Mouse (Mus musculus) mesoderm, embryonic 11.5 days (tissue): ENCODE data around the gene Wfdc3.
A peak's percentile ranks its signal among the peaks of the same experiment; 100 is the strongest.

Experiments used
- DNase-seq: peaks from one replicate; pipeline ENCODE4 v3.0.0-alpha.2; 2012; ENCODE audit warnings: low read depth, low spot score

The Wfdc3 gene

DNA sequence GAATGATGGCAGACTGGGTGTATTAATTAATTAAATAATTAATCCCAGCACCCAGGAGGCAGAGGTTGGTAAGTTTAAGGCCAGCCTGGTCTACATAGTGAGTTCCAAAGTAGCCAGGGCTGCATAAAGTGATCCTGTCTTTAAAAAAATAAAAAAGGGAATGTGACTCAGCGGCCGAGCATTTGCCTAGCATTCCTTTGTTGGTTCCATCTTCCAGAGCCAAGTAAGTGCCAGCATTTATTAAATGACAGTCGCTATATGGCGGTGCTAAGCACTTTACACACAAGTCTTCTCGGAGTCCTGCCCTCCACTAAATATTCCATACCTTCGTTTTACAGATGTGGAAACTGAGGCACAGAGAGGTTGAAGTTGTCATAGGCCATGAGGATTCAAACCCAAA, 30.4 kb upstream of the Wfdc3 start:
- DNase-seq, result no peak

DNA sequence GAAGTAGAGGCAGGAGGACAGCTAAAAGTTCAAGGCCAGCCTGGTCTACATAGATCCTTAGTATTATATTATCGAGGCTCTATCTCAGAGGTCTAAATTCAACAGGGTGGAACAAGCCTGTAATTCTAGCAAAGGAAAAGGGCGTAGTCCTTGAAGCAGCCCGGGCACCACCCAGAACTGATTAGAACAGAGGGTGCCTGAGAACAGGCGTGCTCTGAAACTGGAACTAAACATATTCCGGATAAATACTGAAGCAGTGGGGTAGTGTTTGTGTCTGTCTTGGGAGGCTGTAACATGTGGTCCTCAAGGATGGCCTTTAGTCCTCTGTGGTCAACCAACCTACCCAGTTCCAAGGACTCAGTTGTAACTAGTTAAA, 28.2 kb upstream of the Wfdc3 start:
- no peak for DNase-seq

DNA sequence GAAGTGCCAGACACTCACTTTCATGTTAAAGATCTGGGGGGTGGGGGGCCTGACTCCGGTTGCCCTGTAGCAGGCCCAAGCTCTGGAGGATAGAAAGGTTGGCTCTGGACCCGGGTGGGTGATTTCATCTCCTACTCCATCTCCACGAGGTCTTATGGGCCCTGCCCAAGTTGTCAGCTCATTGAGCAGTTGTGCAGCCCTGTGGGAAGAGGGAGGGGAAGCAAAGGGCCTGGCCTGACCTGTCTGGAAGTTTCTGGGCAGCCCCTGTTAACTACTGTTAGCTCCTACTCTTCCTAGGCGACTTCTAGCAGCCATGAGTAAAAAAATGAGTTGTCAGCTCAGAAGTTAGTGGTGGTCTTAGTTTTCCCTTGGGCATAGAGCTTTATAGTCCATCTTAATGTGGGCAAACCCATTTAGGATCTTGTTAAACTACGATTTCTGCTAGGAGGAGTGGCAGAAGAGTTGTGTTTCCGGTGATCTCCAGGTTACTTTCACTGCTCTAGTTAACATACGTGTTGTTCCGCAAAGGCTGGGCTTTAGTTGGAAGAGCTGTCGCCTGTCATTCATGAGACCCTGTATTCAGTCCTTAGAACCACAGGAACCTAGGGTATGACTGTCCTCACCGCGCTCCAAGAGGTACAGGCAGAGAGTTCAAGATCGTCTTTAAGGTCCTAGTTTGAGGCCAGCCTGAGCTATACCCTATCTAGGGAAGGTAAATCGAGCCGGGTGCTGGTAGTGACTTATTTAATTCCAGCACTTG, 27.7 kb upstream of the Wfdc3 start:
- DNase-seq, result no peak

DNA sequence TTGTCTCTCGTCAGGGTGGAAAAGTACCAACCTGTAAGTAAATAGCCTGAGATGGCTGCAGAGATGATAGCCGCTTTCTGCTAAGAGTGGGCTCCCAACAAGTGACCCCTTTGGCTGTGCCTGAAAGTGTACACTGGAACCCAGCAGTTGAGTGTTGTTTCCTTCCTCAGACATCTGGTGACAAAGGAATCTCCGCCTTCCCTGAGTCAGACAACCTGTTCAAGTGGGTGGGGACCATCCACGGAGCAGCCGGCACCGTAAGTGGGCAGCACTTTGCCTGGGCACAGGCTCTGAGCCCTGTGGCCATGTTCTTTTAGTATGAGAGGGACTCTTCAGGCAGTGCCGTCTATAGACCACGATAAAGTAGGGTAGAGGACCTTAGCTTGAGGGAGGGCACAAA, 25.4 kb upstream of the Wfdc3 start:
- DNase-seq, result no peak

DNA sequence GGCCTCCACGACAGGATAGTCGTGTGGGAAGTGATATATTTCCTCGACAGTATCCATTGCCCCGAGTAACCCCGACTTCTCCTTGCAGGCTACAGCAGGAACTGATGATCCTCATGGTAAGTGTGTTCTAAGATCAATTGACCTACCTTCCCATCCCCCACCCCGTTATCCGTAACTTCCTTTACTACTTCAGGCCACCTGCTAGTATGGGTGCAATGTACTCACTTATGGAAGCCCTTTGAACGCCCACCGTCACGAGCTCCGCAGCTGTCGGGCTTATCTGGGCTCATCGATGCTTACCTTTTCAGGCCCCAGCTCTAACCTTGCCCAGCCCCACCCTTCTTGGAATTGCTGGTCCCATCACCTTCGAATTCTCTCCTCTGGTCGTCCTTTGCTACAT, 24.5 kb upstream of the Wfdc3 start:
- no peak for DNase-seq

DNA sequence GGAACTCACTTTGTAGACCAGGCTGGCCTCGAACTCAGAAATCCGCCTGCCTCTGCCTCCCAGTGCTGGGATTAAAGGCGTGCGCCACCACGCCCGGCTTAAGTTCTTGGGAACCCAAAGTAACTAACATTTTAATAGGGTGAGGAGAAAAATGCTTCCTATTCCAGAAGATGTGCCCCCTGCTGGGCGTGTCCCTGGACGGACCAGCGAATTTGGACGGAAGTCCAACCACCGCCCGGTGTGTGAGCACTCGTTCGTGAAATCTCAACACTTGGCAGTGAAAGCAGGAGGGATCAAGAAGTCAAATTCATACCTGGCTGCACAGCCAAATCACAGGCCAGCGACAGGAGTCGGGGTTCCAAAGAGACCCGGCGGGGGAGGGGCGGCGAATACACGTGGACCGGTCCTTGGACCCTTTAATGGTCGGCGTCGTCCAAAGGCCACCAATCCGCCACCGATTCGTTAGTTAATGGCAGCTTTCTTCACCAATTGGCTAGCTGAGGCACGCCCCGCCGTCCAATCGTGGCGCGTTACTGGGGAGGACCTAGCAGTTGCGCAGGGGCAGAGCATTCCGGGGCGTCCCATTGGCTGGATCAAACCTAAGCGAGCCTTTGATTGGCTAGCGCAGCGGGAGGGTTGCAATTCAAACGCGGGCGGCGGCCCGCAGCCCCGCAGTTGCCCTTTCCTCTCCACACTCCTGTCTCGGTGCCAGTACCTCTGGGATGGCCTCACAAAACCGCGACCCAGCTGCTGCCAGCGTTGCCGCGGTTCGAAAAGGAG, 23.7 kb upstream of the Wfdc3 start, which contains the start of gene Ube2c:
Gene Ube2c, plus strand, starts transcription at position 641 of the 780 bp plus-strand sequence.
- peak; percentile 98 for DNase-seq

DNA sequence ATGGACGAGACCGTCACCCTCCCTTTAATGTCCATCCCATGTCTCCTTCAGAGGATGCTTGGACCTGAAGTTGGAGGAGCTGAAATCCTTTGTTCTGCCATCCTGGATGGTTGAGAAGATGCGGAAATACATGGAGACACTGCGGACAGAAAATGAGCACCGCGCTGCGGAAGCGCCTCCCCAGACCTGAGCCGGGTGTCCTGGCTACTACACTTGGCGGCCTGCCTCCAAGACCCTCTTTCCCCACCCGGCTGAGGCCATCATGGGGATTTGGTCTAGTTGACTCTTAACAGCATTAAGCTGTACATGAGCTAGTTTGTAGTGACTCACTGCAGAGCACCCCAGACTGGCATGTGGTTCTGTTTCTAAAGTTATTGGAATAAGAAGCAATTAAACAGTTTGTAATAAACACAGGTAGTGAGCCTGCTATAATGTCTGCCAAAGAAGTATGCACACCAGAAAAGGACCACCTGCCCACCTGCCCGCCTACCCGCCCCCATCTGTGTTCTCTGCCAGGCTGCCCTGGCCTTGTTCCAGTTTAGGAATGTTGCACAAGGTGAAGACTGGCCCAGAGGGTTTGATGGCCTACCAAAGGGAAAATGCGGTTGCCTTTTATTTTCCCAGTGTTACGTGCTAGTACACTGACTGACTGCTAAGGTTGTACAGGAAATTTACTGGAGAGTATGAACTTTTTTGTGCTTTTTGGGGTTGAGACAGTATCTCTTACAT, 22.2 kb upstream of the Wfdc3 start:
- no peak for DNase-seq

DNA sequence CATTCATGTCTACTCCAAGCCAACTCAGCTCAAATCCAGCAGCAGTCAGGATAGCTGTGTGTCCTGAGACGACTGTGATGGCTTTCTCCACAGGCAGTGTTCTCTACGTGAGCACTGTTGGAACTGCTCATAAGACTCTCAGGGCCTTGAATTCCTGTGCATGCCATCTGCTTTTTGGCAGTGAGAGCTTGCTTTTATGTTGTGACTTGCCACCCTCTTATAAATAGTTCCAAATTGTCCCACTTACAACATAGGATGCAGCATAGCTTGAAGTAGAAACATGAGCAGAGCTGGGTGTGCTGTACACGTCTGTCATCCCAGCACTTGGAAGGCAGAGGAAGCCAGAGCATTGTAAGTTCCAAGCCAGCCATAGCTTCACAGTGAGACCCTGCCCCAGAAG, 20.1 kb upstream of the Wfdc3 start:
- no peak for DNase-seq

DNA sequence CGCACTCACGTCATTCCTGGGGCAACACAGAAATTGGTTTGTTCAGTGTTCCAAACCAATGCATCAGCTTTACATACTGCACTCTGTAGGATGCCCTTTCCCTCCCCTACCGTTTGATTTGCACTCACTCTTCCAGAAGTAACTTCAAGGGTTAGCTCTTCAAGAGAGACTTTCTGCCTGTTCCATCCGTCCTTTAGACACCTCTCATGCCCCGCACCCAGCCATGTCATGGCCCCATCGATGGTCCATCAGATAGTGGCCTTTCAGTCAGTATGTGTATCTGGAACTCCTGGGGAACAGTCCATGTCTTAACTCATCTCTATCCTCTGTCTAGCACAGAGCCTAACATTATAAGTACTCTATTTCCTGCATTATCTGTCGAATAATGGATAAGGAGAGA, 16.9 kb upstream of the Wfdc3 start:
- DNase-seq, result no peak

DNA sequence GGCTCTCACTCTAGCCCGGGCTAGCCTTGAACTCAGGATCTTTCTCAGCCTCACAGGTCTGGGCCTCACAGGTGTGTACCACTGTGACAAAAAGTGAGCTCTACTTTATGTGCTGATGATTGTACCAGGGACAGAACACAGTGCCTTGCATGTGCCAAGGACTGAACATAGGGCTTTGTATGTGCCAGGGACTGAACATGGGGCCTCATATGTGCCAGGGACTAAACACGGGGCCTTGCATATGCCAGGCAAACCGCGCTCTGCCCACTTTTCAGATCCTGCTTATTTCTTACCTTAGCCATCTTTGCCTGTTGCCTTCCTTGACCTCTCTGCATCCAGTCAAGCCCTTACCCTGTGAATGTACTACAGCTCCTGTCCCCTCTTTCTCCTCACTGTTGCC, 16.2 kb upstream of the Wfdc3 start:
- DNase-seq, result no peak

DNA sequence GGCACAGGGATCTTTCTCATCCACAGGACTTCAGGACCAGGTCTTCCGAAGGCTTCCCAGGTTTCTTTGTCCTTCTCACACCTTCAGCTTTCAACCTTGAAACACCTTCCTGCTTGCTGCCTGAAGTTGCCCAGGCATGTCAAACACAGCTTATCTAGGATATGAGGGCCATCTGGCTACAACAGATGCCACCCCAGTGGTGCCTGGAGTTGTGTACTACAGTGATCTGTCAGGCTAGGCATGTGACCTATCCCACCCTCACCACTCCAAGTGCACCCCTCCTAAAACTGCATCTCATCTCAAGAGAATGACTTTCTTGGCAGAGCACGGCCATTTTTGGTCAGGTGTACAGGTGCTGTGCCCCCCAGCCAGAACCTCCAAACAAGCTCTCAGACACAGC, 15.8 kb upstream of the Wfdc3 start:
- DNase-seq, result no peak

DNA sequence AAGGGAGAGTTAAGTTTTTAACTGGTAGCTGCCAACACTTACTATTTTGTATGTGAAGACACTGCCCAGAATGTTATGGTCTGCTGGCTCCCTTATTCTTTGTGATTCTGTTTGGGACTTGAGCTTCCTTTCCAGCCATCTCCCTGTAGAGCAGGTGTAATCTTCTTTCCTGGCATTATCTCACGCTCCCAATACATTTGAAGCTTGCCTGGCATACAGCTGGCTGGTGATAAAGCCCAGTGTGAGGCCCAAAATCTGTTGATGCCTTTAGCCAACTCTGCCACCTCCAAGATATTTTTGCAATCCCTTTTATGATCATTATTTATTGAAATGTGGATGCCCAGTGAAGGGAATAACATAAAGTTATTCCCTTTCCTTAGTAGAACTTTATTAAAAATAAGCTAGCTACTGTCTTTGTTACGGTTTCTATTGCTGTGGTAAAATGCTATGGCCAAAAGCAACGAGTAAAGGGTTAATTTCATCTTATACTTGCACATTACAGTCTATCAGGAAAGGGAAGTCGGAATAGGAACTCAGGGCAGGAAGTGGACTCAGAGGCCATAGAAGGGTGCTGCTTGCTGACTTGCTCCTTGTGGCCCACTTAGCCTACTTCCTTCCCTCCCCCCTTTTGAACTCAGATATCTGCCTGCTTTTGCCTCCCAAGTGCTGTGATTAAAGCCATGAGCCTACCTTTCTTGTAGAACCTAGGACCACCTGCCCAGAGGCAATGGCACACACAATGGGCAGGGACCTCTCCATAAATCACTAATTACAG, 14.5 kb upstream of the Wfdc3 start:
- DNase-seq, result no peak

DNA sequence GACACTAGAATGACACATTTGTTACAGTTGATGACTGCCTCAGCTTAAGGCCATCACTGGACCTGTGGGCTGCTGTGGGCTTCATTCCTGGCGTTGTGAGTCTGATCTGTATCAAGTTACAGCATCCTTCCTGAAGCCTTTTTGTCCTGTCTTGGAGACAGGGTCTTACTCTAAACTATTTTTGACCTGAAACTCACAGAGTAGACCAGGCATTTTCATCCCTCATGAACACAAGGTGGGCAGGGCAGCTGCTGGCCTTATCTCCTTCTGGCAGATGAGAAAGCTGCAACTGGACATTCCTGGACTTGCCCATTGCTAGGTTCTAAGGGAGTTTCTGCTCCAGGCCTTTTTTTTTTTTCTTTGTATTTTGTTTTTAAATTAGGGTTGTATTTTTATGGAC, 13.0 kb upstream of the Wfdc3 start:
- DNase-seq, result no peak

DNA sequence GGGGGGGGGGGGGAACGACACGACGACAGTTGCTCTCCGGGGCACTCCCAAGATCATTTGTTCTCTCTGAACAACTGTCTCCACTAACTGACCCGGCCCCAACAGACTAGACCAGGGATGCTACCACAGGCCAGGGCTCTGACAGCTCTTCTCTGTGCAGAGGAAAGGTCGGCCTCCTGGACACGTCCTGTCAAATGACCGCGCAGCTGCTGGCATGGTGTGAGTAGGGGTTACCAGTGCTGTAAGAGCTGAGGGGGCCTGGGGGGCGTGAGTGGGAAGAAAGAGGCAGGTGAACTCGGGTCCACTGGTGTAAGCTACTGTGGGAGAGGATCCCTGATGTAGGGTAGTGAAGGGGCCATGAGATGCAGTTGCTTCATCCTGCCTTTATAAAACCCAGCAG, 12.1 kb upstream of the Wfdc3 start:
- DNase-seq, result no peak

DNA sequence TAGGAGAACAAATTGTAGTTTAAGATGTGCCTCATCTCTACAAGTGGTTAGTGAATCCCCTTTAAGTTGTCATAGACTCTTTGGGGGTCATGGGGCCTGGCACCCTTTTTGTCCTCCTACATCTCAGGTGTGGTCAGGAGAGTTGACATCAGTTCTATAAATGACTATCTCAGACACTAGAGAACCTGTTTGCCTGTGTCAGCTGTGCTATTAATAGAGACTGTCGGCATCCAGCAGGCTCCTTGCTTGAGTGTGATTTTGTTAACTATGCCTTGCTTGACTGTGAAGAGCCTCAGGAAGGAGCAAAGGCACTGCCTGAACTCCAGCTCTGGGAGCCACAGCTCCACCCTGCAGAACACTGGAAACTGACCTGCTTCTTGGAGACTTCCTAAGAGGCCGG, 9.1 kb upstream of the Wfdc3 start:
- no peak for DNase-seq

DNA sequence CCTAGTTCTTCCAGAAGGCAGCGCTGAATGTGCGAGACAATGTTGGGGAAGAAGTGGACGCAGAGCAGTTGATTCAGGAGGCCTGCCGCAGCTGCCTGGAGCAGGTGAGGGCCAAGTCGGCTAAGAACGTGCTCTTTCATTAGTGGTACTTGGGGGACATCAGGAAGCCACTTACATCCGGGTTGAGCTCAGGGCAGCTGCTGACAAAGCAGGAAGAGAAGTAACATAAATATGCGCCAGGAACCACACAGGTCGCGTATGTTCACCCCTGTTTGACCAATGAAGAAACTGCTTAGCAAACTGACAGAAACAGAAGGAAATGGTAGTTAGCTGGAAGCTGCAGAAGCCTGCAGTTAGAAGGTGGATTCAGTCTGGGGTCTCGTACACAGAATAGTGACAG, 8.4 kb upstream of the Wfdc3 start:
- no peak for DNase-seq

DNA sequence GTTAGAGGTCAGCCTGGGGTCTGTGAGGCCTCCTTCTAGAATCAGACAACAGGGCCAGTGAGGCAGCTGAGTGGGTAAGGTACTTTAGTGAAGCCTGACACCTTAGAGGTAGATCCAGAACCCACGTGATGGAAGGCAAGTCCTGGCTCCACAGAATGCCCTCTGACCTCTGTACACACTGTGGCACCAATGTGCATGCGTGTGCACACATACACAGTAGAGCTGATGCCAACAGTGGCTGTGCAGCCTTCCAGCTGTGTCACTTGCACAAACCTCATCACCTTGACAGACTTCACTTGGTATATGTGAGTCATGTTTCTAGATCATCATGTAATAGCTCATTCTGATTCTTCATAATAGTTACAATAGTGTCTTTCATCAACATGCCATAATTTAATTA, 6.7 kb upstream of the Wfdc3 start:
- DNase-seq, result no peak

DNA sequence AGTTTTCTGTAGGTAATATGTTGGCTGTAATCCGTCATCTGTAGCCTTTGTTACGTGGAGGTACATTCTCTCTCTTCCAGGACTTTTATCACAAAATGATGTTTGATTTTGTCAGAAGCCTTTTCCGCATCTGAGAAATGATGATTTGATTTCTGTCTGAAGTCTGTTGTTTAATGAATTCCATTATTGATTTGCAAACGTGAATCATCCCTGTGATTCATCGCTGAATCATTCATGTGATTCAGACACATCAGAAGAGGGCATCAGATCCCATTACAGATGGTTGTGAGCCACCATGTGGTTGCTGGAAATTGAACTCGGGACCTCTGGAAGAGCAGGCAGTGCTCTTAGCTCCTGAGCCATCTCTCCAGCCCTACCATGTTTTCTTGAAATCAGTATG, 3.3 kb upstream of the Wfdc3 start:
- DNase-seq, result no peak

DNA sequence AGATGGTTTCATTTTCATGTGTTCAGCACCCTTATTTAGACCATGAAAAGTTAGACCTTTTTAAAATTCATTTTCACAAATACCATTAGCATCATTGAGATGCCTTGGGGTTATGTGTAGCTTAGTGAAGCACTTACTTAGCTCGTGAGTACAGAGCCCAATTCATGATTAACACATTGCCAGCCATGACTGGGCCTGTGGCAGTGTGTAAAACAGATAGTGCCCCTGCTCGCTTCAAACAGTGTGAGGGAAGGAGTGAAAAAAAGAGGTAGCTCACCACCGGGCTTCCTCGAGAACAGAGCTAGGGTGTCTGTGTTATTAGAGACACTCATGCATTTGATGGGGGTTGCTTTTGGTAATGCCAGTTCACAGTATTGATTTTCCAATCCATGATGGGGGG, 2.5 kb upstream of the Wfdc3 start:
- no peak for DNase-seq

DNA sequence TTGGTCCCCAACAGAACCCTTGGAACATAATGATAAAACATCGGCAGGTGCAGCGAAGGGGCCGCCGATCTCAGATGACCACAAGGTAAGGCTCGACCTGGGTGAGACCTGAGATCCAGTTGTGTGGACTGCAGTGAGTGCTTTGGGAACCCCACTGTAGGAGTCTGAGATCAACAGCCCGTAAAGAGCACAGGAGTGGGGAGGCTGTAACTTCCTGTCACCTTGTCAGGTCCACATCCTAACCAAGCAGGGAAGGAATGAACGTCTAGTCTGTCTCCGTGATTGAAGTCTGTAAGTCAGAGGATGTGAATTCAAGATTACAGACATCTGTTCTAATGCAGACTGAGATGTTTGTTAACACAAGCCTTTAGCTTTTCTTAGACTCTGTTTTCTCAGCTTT, 962 bp upstream of the Wfdc3 start:
- DNase-seq, result no peak

DNA sequence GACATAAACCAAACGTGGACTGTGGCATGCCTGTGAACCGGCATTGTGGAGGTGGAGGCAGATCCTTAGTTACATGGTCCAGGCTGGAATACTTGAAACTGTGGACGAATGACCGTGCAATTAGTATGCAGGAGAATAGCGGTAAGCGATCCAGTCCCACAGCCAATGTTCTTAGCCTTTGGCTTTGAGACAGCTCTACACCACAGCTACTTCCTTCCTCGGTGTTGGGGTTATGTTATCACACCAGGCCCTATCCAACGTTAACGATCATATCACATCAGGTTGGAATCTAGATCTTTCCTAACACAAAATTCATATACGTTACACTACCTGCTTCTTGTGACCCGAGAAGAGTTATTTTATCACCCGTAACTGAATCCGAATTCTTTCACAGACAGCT, 744 bp downstream of the Wfdc3 start:
- DNase-seq, result no peak

DNA sequence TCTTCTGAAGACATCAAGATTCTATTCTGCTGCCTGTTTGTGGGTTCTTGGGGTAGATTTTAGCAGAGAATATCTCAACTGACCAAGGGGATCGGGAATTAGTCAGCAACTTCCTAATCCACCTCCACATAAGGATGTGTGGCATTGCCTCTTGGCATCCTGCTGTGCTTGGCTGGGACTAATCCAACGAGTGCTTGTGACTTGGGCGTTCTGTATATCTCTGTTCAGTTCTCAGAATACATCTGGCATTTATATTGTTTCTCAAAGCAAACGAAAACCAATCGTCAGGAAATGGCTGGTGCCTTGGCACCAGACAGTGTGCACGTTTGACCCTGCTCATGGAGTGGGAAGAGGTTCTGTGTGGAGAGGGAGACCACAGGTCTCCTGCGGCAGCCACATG, 5.9 kb downstream of the Wfdc3 start:
- DNase-seq, result no peak
